Mouse (Mus musculus): ENCODE data around the gene 2610301B20Rik. TPM values are rescaled to one million over a fixed set of nuclear protein-coding genes. Genes with fewer than 3 reads are reported as not detected.
A peak's percentile ranks its signal among the peaks of the same experiment; 100 is the strongest.

The 2610301B20Rik gene
- polyA plus RNA-seq, 1 experiment, result 11.6 TPM

DNA sequence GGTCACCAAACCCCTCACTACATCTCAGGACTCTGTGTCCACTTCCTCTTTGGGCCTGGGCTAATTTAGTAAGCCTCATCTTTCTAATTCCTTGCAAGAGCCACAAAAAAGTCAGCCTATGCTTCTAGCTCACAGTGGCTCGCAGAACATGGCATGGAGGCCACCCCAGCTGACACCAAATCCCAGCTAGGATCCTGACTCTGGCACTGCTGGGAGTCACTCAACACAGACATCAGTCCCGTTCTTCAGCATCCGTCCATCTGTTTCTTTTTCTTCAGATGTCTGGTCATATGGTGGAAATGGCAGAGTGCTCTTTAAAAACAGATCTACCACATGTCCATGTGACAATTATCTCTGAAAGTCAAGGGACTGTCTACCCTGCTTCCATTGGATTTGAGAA, 45.2 kb downstream of the 2610301B20Rik start:
- peaks cover 7% of the 10 kb centered on the region; the same call in 1 of the 2 replicates for H3K4me1 ChIP-seq (ENCODE audit: control insufficient read depth, insufficient read depth, insufficient read length, low read length)
- H3K4me3 ChIP-seq (ENCODE audit: insufficient read depth, low read depth, low read length), result no peak overlapping the region
- H3K27ac ChIP-seq (replicated peaks; ENCODE audit: low read depth, low read length), result no peak overlapping the region

- peaks cover 7% of the 10 kb centered on the region; the same call in 1 of the 2 replicates for H3K4me1 ChIP-seq (ENCODE audit: control insufficient read depth, insufficient read depth, insufficient read length, low read length)
- no peak overlapping the region for H3K27ac ChIP-seq (replicated peaks; ENCODE audit: low read depth, low read length)
- H3K4me3 ChIP-seq (ENCODE audit: insufficient read depth, low read depth, low read length), result no peak overlapping the region
These were observed 45.7 kb downstream of the 2610301B20Rik start for GRCm38 (mm10) chr4:10919987-10920386.

DNA sequence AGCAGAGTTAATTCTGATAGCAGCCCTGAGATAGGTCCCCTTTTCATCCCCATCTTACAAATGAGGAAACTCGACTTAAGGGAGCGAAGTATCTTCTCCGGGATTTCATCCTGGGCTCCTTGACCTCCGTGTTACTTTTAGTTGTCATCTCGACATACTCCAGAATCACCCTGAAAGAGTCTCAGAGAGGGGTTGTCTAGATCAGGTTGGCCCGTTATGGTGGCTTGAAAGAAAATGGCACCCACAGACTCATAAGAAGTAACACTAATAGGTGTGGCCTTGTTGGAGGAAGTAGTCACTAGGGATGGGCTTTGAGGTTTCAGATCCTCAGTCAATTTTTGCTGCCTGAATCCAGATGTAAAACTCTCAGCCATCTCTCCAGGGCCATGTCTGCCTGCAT, 46.3 kb downstream of the 2610301B20Rik start:
- Histone ChIP-seq H3K27ac (replicated peaks; ENCODE audit: low read depth, low read length) (no peak overlapping the region), H3K4me1 (ENCODE audit: control insufficient read depth, insufficient read depth, insufficient read length, low read length) (peaks cover 7% of the 10 kb centered on the region; the same call in 1 of the 2 replicates), H3K4me3 (ENCODE audit: insufficient read depth, low read depth, low read length) (no peak overlapping the region)

DNA sequence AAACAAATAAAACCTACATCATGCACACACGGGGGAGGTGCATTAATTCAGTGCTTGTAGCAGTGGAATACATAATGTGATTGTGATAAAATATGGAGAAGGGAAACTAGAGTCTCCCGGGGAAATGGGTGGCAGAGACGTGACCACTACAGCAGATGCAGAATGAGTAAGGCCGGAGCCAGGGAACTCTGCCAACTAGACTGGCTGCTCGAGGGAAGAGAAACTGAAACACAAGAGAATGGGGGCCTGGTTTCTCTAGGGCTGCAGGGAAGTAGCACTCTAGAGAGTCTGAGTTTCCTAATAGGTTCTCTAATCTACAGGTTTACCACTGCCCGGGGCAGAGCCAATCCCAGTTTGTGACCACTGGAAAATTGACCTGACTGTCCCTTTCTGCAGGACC, 48.9 kb downstream of the 2610301B20Rik start:
- Histone ChIP-seq H3K4me3 (ENCODE audit: insufficient read depth, low read depth, low read length) (no peak overlapping the region), H3K27ac (replicated peaks; ENCODE audit: low read depth, low read length) (peak overlapping the region; percentile 9; the same call in 1 of the 2 replicates), H3K4me1 (ENCODE audit: control insufficient read depth, insufficient read depth, insufficient read length, low read length) (peaks cover 7% of the 10 kb centered on the region; the same call in 1 of the 2 replicates)

GRCm38 (mm10) chr4:10924140-10924539, 49.8 kb downstream of the 2610301B20Rik start:
- H3K4me3 ChIP-seq (ENCODE audit: insufficient read depth, low read depth, low read length), result no peak overlapping the region
- peaks cover 2% of the 10 kb centered on the region; the same call in 1 of the 2 replicates for H3K4me1 ChIP-seq (ENCODE audit: control insufficient read depth, insufficient read depth, insufficient read length, low read length)
- no peak overlapping the region for H3K27ac ChIP-seq (replicated peaks; ENCODE audit: low read depth, low read length)

- no peaks in the 10 kb centered on the region for H3K4me1 ChIP-seq (ENCODE audit: control insufficient read depth, insufficient read depth, insufficient read length, low read length)
- no peak overlapping the region for H3K27ac ChIP-seq (replicated peaks; ENCODE audit: low read depth, low read length)
- H3K4me3 ChIP-seq (ENCODE audit: insufficient read depth, low read depth, low read length), result no peak overlapping the region
These were observed 50.2 kb downstream of the 2610301B20Rik start for GRCm38 (mm10) chr4:10924541-10924940.

- Histone ChIP-seq H3K4me3 (ENCODE audit: insufficient read depth, low read depth, low read length) (no peak overlapping the region), H3K27ac (replicated peaks; ENCODE audit: low read depth, low read length) (no peak overlapping the region), H3K4me1 (ENCODE audit: control insufficient read depth, insufficient read depth, insufficient read length, low read length) (no peaks in the 10 kb centered on the region)
These were observed 52.1 kb downstream of the 2610301B20Rik start for GRCm38 (mm10) chr4:10926416-10926815.

GRCm38 (mm10) chr4:10928158-10928557, 53.9 kb downstream of the 2610301B20Rik start:
- Histone ChIP-seq H3K4me1 (ENCODE audit: control insufficient read depth, insufficient read depth, insufficient read length, low read length) (no peaks in the 10 kb centered on the region), H3K4me3 (ENCODE audit: insufficient read depth, low read depth, low read length) (no peak overlapping the region), H3K27ac (replicated peaks; ENCODE audit: low read depth, low read length) (no peak overlapping the region)

- Histone ChIP-seq H3K27ac (replicated peaks; ENCODE audit: low read depth, low read length) (no peak overlapping the region), H3K4me1 (ENCODE audit: control insufficient read depth, insufficient read depth, insufficient read length, low read length) (no peaks in the 10 kb centered on the region), H3K4me3 (ENCODE audit: insufficient read depth, low read depth, low read length) (no peak overlapping the region)
These were observed 55.4 kb downstream of the 2610301B20Rik start for GRCm38 (mm10) chr4:10929726-10930125.

DNA sequence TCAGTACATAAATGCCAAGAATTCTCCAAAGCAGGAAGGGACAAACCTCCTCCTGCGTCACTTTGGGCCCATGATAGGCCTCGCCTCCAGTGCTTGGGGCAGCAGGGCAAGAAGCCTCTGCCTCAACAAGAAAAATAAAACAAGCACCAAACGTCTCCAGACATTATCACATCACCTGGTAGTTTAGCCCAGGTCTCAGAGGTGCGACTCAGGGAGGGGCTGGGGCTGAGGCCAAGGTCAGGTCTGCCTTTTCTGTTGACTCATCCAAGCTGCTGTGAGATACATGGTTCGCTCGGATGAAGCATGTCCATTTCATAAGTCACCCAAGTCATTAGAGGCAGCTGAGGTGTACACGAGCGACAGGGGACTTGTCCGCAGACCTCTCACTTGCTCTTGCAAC, 56.7 kb downstream of the 2610301B20Rik start:
- no peaks in the 10 kb centered on the region for H3K4me1 ChIP-seq (ENCODE audit: control insufficient read depth, insufficient read depth, insufficient read length, low read length)
- no peak overlapping the region for H3K27ac ChIP-seq (replicated peaks; ENCODE audit: low read depth, low read length)
- H3K4me3 ChIP-seq (ENCODE audit: insufficient read depth, low read depth, low read length), result no peak overlapping the region

GRCm38 (mm10) chr4:10932091-10932745, 57.9 kb downstream of the 2610301B20Rik start:
- no peak overlapping the region for H3K27ac ChIP-seq (replicated peaks; ENCODE audit: low read depth, low read length)
- H3K4me1 ChIP-seq (ENCODE audit: control insufficient read depth, insufficient read depth, insufficient read length, low read length), result no peaks in the 10 kb centered on the region
- H3K4me3 ChIP-seq (ENCODE audit: insufficient read depth, low read depth, low read length), result no peak overlapping the region

GRCm38 (mm10) chr4:10932782-10933181, 58.5 kb downstream of the 2610301B20Rik start:
- no peaks in the 10 kb centered on the region for H3K4me1 ChIP-seq (ENCODE audit: control insufficient read depth, insufficient read depth, insufficient read length, low read length)
- no peak overlapping the region for H3K4me3 ChIP-seq (ENCODE audit: insufficient read depth, low read depth, low read length)
- H3K27ac ChIP-seq (replicated peaks; ENCODE audit: low read depth, low read length), result no peak overlapping the region

- no peak overlapping the region for H3K4me3 ChIP-seq (ENCODE audit: insufficient read depth, low read depth, low read length)
- H3K4me1 ChIP-seq (ENCODE audit: control insufficient read depth, insufficient read depth, insufficient read length, low read length), result no peaks in the 10 kb centered on the region
- no peak overlapping the region for H3K27ac ChIP-seq (replicated peaks; ENCODE audit: low read depth, low read length)
These were observed 62.5 kb downstream of the 2610301B20Rik start for GRCm38 (mm10) chr4:10936766-10937165.
